Comparison of ENCODE assay signal across 1 mouse cellular context in genomic region chr11:51625187-51625820, GRCm38 (mm10).
TF ChIP-seq lines count a peak whose summit lies in the region.

No protein-coding gene starts in this region.

TF ChIP-seq in MEL, 35 proteins besides CTCF, POLR2A, EP300 and RAD21 (continued from another document):
- TF ChIP-seq MYB (IDR thresholded peaks at IDR 0.05; ENCODE audit: low read depth, low read length) (no peak; the same call in 1 of the 2 replicates), SIN3A (IDR thresholded peaks at IDR 0.05; ENCODE audit: low read length) (peak; percentile 90), MXI1 (IDR thresholded peaks at IDR 0.05; ENCODE audit: low read depth, low read length) (peak; percentile 72), TBP (IDR thresholded peaks at IDR 0.05; ENCODE audit: low read depth, low read length) (peak; percentile 99)
